In genomic region chr3:7035833-7036232, GRCm38 (mm10) we compare ENCODE assay signal across 11 mouse cellular contexts.
"Had no signal": no experiment of that assay in that cellular context is flagged by ENCODE, and none has a peak within 500 bp of the region (broad histone marks: within the 10 kb centered on the region; RNA-seq: fewer than 3 reads in every experiment).

No protein-coding gene starts in this region.

- H3K27ac ChIP-seq: kidney, embryonic 15.5 days; limb, embryonic 13.5 days; liver, embryonic 14.5 days; neural tube, embryonic 15.5 days had no signal

- H3K36me3 ChIP-seq: kidney, embryonic 15.5 days; limb, embryonic 13.5 days; neural tube, embryonic 15.5 days had no signal

- H3K27me3 ChIP-seq: kidney, embryonic 15.5 days; limb, embryonic 13.5 days; neural tube, embryonic 15.5 days had no signal

- H3K9me3 ChIP-seq: kidney, embryonic 15.5 days; limb, embryonic 13.5 days; neural tube, embryonic 15.5 days had no signal

- H3K4me3 ChIP-seq: kidney, embryonic 15.5 days; limb, embryonic 13.5 days; neural tube, embryonic 15.5 days had no signal

- H3K9ac ChIP-seq: kidney, embryonic 15.5 days; limb, embryonic 13.5 days; liver, embryonic 14.5 days; neural tube, embryonic 15.5 days had no signal

- H3K4me2 ChIP-seq: kidney, embryonic 15.5 days; limb, embryonic 13.5 days; neural tube, embryonic 15.5 days had no signal

- H3K4me1 ChIP-seq: kidney, embryonic 15.5 days; limb, embryonic 13.5 days; neural tube, embryonic 15.5 days had no signal

- DNase-seq: kidney, adult 2 months; kidney, postnatal 14 days; left cerebral cortex, postnatal 4 days; lung, adult 18-20 months; right cerebral cortex, adult 18-20 months; right cerebral cortex, postnatal 25 days; thymus, postnatal 36 days had no signal
